8 mouse cellular contexts compared by ENCODE assay signal in genomic region chr11:68432361-68433021, GRCm38 (mm10). TPM values are rescaled to one million over a fixed set of nuclear protein-coding genes. Genes with fewer than 3 reads are reported as not detected.
DNase-seq lines count a peak whose midpoint lies in the region; ATAC-seq lines count a peak whose summit lies in the region.

No protein-coding gene starts in this region.

- 29% methylated on average over 23 of the region's 23 CpGs for WGBS in kidney, embryonic 14.5 days
- WGBS in intestine, embryonic 14.5 days = 32% methylated on average over 23 of the region's 23 CpGs

- peaks cover 9% of the 10 kb centered on the region for H3K27me3 ChIP-seq in kidney, embryonic 14.5 days (ENCODE audit: control insufficient read depth, insufficient read depth, low read length)
- H3K27me3 ChIP-seq in intestine, embryonic 14.5 days (replicated peaks; ENCODE audit: control insufficient read depth, insufficient read depth, low read length) = peaks cover 3% of the 10 kb centered on the region; the same call in 1 of the 2 replicates

- peak; percentile 36; the same call in 1 of the 2 replicates for ATAC-seq in kidney, embryonic 14.5 days (ENCODE audit: low FRiP score, low TSS enrichment)
- peak; percentile 61; the same call in 1 of the 2 replicates for ATAC-seq in intestine, embryonic 14.5 days (replicated peaks; ENCODE audit: low FRiP score, low TSS enrichment, low read depth)
- ATAC-seq in monocyte, adult 5-6 weeks (replicated peaks; ENCODE audit: insufficient number of reproducible peaks, low FRiP score, low TSS enrichment, poor library complexity, severe bottlenecking) = 0 out of 2 replicates have a peak, but pooled peaks have one; percentile 2

- H3K9ac ChIP-seq in kidney, embryonic 14.5 days (ENCODE audit: low read depth, low read length) = peak overlapping the region; percentile 34; the same call in 1 of the 2 replicates
- peak overlapping the region; percentile 40 for H3K9ac ChIP-seq in intestine, embryonic 14.5 days (ENCODE audit: low read length)

- H3K4me2 ChIP-seq in kidney, embryonic 14.5 days (replicated peaks; ENCODE audit: low read depth, low read length) = peak overlapping the region; percentile 76
- H3K4me2 ChIP-seq in intestine, embryonic 14.5 days (ENCODE audit: low read length) = peak overlapping the region; percentile 70

- no peak for DNase-seq in kidney, adult 11 months
- no peak for DNase-seq in intestine, embryonic 14.5 days (ENCODE audit: low spot score)
- DNase-seq in adrenal gland, adult (ENCODE audit: inconsistent age in 2 of 2, low spot score in 1 of 2) = no peak
- no peak for DNase-seq in ovary, postnatal 14 days (ENCODE audit: low spot score)
- DNase-seq in kidney, postnatal 14 days = no peak

- peaks cover 5% of the 10 kb centered on the region; the same call in 1 of the 2 replicates for H3K4me1 ChIP-seq in kidney, embryonic 14.5 days (ENCODE audit: control insufficient read depth, insufficient read depth, low read length)
- peaks cover 2% of the 10 kb centered on the region; the same call in 1 of the 2 replicates for H3K4me1 ChIP-seq in brown adipose tissue, adult 24 weeks (ENCODE audit: control insufficient read depth, insufficient read depth, insufficient read length, low read length)
- 0 out of 2 replicates have a peak, but pooled peaks cover 3% of the 10 kb centered on the region for H3K4me1 ChIP-seq in intestine, embryonic 14.5 days (replicated peaks; ENCODE audit: control insufficient read depth, insufficient read depth, low read length)

- no peaks in the 10 kb centered on the region for H3K9me3 ChIP-seq in kidney, embryonic 14.5 days (ENCODE audit: control insufficient read depth, low read length)
- H3K9me3 ChIP-seq in intestine, embryonic 14.5 days (ENCODE audit: control insufficient read depth, low read length) = no peaks in the 10 kb centered on the region

- no peak overlapping the region for H3K27ac ChIP-seq in kidney, embryonic 14.5 days (ENCODE audit: low read depth, low read length)
- H3K27ac ChIP-seq in brown adipose tissue, adult 24 weeks (replicated peaks; ENCODE audit: low read depth, low read length) = peak overlapping the region; percentile 36; the same call in 1 of the 2 replicates
- no peak overlapping the region for H3K27ac ChIP-seq in intestine, embryonic 14.5 days (ENCODE audit: low read depth)

- peak overlapping the region; percentile 54 for H3K4me3 ChIP-seq in kidney, embryonic 14.5 days (ENCODE audit: low read length)
- H3K4me3 ChIP-seq in brown adipose tissue, adult 24 weeks (ENCODE audit: insufficient read depth, low read depth, low read length) = peak overlapping the region; percentile 90
- H3K4me3 ChIP-seq in intestine, embryonic 14.5 days (ENCODE audit: low read depth, low read length) = peak overlapping the region; percentile 44

- no peaks in the 10 kb centered on the region for H3K36me3 ChIP-seq in kidney, embryonic 14.5 days (ENCODE audit: control insufficient read depth, insufficient read depth, low read length)
- H3K36me3 ChIP-seq in intestine, embryonic 14.5 days (ENCODE audit: control insufficient read depth, insufficient read depth, low read length) = no peaks in the 10 kb centered on the region

RNA-seq across cellular contexts. Expression of gene Pik3r5, which starts 0.6 kb away (rescaled TPM):
- 0.41 and 1.5 TPM in 2 replicates for polyA plus RNA-seq in kidney, embryonic 14.5 days (2014; fragmentation: Nextera tagmentation; extraction: Ambion mirVana)
- 0.75 and 1.5 TPM in 2 replicates for polyA plus RNA-seq in brown adipose tissue, adult 24 weeks (2012; ENCODE audit: insufficient read depth, insufficient read length, missing spikeins)
- polyA plus RNA-seq in intestine, embryonic 14.5 days (2014; fragmentation: Nextera tagmentation; extraction: Ambion mirVana) = 0.61 and 0.78 TPM in 2 replicates
- total RNA-seq in monocyte, adult 5-6 weeks (2017) = 66.2 to 140 TPM (median 84.0 TPM) in 3 replicates

RNA-seq across cellular contexts. Expression of gene Ntn1, which starts 31.9 kb away (rescaled TPM):
- 8.5 and 10.2 TPM in 2 replicates for polyA plus RNA-seq in kidney, embryonic 14.5 days (2014; fragmentation: Nextera tagmentation; extraction: Ambion mirVana)
- polyA plus RNA-seq in brown adipose tissue, adult 24 weeks (2012; ENCODE audit: insufficient read depth, insufficient read length, missing spikeins) = 6.1 and 7.6 TPM in 2 replicates
- 6.2 and 6.7 TPM in 2 replicates for polyA plus RNA-seq in intestine, embryonic 14.5 days (2014; fragmentation: Nextera tagmentation; extraction: Ambion mirVana)
- total RNA-seq in monocyte, adult 5-6 weeks (2017) = 0.32 TPM in 1 of 3 replicates, not detected in the others

Comparison
In these comparisons a context has a peak if more than half of its experiments do, and no peak if none do; other contexts are left out.
1. ATAC-seq: peak in every context shown above with its lines; median percentile 61 in intestine, embryonic 14.5 days; 36 in kidney, embryonic 14.5 days; 2 in monocyte, adult 5-6 weeks.